Comparison of ENCODE assay signal across 8 mouse cellular contexts in genomic region chr8:4493686-4494440, GRCm38 (mm10). TPM values are rescaled to one million over a fixed set of nuclear protein-coding genes. Genes with fewer than 3 reads are reported as not detected.
DNase-seq lines count a peak whose midpoint lies in the region; ATAC-seq lines count a peak whose summit lies in the region.

No protein-coding gene starts in this region.

- no peaks in the 10 kb centered on the region for H3K27me3 ChIP-seq in embryonic facial prominence, embryonic 14.5 days (replicated peaks; ENCODE audit: control insufficient read depth, insufficient read depth, low read length)
- no peaks in the 10 kb centered on the region for H3K27me3 ChIP-seq in heart, embryonic 11.5 days (ENCODE audit: control insufficient read depth, insufficient read depth, low read length)
- H3K27me3 ChIP-seq in kidney, embryonic 16.5 days (ENCODE audit: insufficient read depth, low read length): no peaks in the 10 kb centered on the region
- no peaks in the 10 kb centered on the region for H3K27me3 ChIP-seq in limb, embryonic 15.5 days
- H3K27me3 ChIP-seq in midbrain, embryonic 15.5 days (replicated peaks): no peaks in the 10 kb centered on the region
- no peaks in the 10 kb centered on the region for H3K27me3 ChIP-seq in stomach, embryonic 15.5 days (replicated peaks)

- no peaks in the 10 kb centered on the region for H3K9me3 ChIP-seq in embryonic facial prominence, embryonic 14.5 days (ENCODE audit: control insufficient read depth, low read length)
- no peaks in the 10 kb centered on the region for H3K9me3 ChIP-seq in heart, embryonic 11.5 days (replicated peaks; ENCODE audit: control insufficient read depth, low read length)
- no peaks in the 10 kb centered on the region for H3K9me3 ChIP-seq in kidney, embryonic 16.5 days (ENCODE audit: low read length)
- H3K9me3 ChIP-seq in limb, embryonic 15.5 days: no peaks in the 10 kb centered on the region
- H3K9me3 ChIP-seq in midbrain, embryonic 15.5 days: no peaks in the 10 kb centered on the region
- no peaks in the 10 kb centered on the region for H3K9me3 ChIP-seq in stomach, embryonic 15.5 days

- H3K36me3 ChIP-seq in embryonic facial prominence, embryonic 14.5 days (ENCODE audit: control insufficient read depth, insufficient read depth, low read length): no peaks in the 10 kb centered on the region
- 0 out of 2 replicates have a peak, but pooled peaks cover 2% of the 10 kb centered on the region for H3K36me3 ChIP-seq in heart, embryonic 11.5 days (ENCODE audit: control insufficient read depth, insufficient read depth, low read length)
- no peaks in the 10 kb centered on the region for H3K36me3 ChIP-seq in kidney, embryonic 16.5 days (ENCODE audit: insufficient read depth, low read length)
- no peaks in the 10 kb centered on the region for H3K36me3 ChIP-seq in limb, embryonic 15.5 days
- no peaks in the 10 kb centered on the region for H3K36me3 ChIP-seq in midbrain, embryonic 15.5 days (replicated peaks)
- H3K36me3 ChIP-seq in stomach, embryonic 15.5 days: no peaks in the 10 kb centered on the region

- whole genome bisulfite sequencing in embryonic facial prominence, embryonic 14.5 days: 13% methylated on average over 21 of the region's 21 CpGs
- 8% methylated on average over 21 of the region's 21 CpGs for WGBS in heart, embryonic 11.5 days (ENCODE audit: insufficient replicate concordance)
- 11% methylated on average over 21 of the region's 21 CpGs for WGBS in kidney, embryonic 16.5 days
- WGBS in limb, embryonic 15.5 days: 12% methylated on average over 21 of the region's 21 CpGs
- WGBS in midbrain, embryonic 15.5 days: 7% methylated on average over 21 of the region's 21 CpGs
- 10% methylated on average over 21 of the region's 21 CpGs for WGBS in stomach, embryonic 15.5 days

- peak; percentile 30 to 33 for DNase-seq in thymus, adult 18-20 months
- no peak for DNase-seq in thymus, postnatal 0 days (ENCODE audit: low spot score)
- DNase-seq in embryonic facial prominence, embryonic 14.5 days (ENCODE audit: low spot score): peak; percentile 51

- 0 out of 2 replicates have a peak, but pooled peaks cover 5% of the 10 kb centered on the region for H3K4me1 ChIP-seq in embryonic facial prominence, embryonic 14.5 days (ENCODE audit: control insufficient read depth, insufficient read depth, low read length)
- peaks cover 19% of the 10 kb centered on the region for H3K4me1 ChIP-seq in heart, embryonic 11.5 days (ENCODE audit: control insufficient read depth, insufficient read depth, low read length)
- peaks cover 9% of the 10 kb centered on the region; the same call in 1 of the 2 replicates for H3K4me1 ChIP-seq in kidney, embryonic 16.5 days (ENCODE audit: insufficient read depth, low read length)
- peaks cover 20% of the 10 kb centered on the region for H3K4me1 ChIP-seq in limb, embryonic 15.5 days
- H3K4me1 ChIP-seq in midbrain, embryonic 15.5 days: peaks cover 27% of the 10 kb centered on the region
- peaks cover 6% of the 10 kb centered on the region for H3K4me1 ChIP-seq in stomach, embryonic 15.5 days

- ATAC-seq in embryonic facial prominence, embryonic 14.5 days (ENCODE audit: low read depth): peak; percentile 68
- ATAC-seq in heart, embryonic 11.5 days (replicated peaks; ENCODE audit: insufficient number of reproducible peaks, low FRiP score, low TSS enrichment): peak; percentile 48
- peak; percentile 25; the same call in 1 of the 2 replicates for ATAC-seq in kidney, embryonic 16.5 days (ENCODE audit: low FRiP score, low TSS enrichment)
- peak; percentile 30; the same call in 1 of the 2 replicates for ATAC-seq in limb, embryonic 15.5 days (ENCODE audit: insufficient number of reproducible peaks, low FRiP score, low TSS enrichment, low read depth)
- peak; percentile 74 for ATAC-seq in midbrain, embryonic 15.5 days (replicated peaks)
- ATAC-seq in stomach, embryonic 15.5 days (ENCODE audit: insufficient read depth, low FRiP score, low read depth): peak; percentile 23; the same call in 1 of the 2 replicates

- peak overlapping the region; percentile 45 for H3K4me3 ChIP-seq in embryonic facial prominence, embryonic 14.5 days (ENCODE audit: low read depth, low read length)
- H3K4me3 ChIP-seq in heart, embryonic 11.5 days (ENCODE audit: low read depth, low read length): peak overlapping the region; percentile 52
- peak overlapping the region; percentile 62 for H3K4me3 ChIP-seq in kidney, embryonic 16.5 days (ENCODE audit: low read length)
- peak overlapping the region; percentile 55 for H3K4me3 ChIP-seq in limb, embryonic 15.5 days
- H3K4me3 ChIP-seq in midbrain, embryonic 15.5 days: peak overlapping the region; percentile 59
- peak overlapping the region; percentile 66 for H3K4me3 ChIP-seq in stomach, embryonic 15.5 days (replicated peaks)

- peak overlapping the region; percentile 60 for H3K9ac ChIP-seq in embryonic facial prominence, embryonic 14.5 days (ENCODE audit: low read depth, low read length)
- H3K9ac ChIP-seq in heart, embryonic 11.5 days (ENCODE audit: low read depth, low read length): peak overlapping the region; percentile 62
- peak overlapping the region; percentile 76 for H3K9ac ChIP-seq in kidney, embryonic 16.5 days (replicated peaks; ENCODE audit: low read length)
- peak overlapping the region; percentile 51 for H3K9ac ChIP-seq in limb, embryonic 15.5 days
- H3K9ac ChIP-seq in midbrain, embryonic 15.5 days: peak overlapping the region; percentile 68
- peak overlapping the region; percentile 39 for H3K9ac ChIP-seq in stomach, embryonic 15.5 days

- peak overlapping the region; percentile 74 for H3K4me2 ChIP-seq in embryonic facial prominence, embryonic 14.5 days (ENCODE audit: low read depth, low read length)
- H3K4me2 ChIP-seq in heart, embryonic 11.5 days: peak overlapping the region; percentile 58
- peak overlapping the region; percentile 81 for H3K4me2 ChIP-seq in kidney, embryonic 16.5 days (replicated peaks; ENCODE audit: low read depth, low read length)
- H3K4me2 ChIP-seq in limb, embryonic 15.5 days: peak overlapping the region; percentile 79
- peak overlapping the region; percentile 74 for H3K4me2 ChIP-seq in midbrain, embryonic 15.5 days
- H3K4me2 ChIP-seq in stomach, embryonic 15.5 days: peak overlapping the region; percentile 77

- peak overlapping the region; percentile 54 for H3K27ac ChIP-seq in embryonic facial prominence, embryonic 14.5 days (replicated peaks; ENCODE audit: low read depth, low read length)
- peak overlapping the region; percentile 82 for H3K27ac ChIP-seq in heart, embryonic 11.5 days (ENCODE audit: low read depth, low read length)
- H3K27ac ChIP-seq in kidney, embryonic 16.5 days (ENCODE audit: low read length): peak overlapping the region; percentile 51
- peak overlapping the region; percentile 74 for H3K27ac ChIP-seq in limb, embryonic 15.5 days
- peak overlapping the region; percentile 79 for H3K27ac ChIP-seq in midbrain, embryonic 15.5 days
- H3K27ac ChIP-seq in stomach, embryonic 15.5 days: peak overlapping the region; percentile 84

RNA-seq across cellular contexts. Expression of gene Cers4, which starts 1.0 kb away (rescaled TPM):
- polyA plus RNA-seq in thymus, postnatal 0 days (2015; fragmentation: Nextera tagmentation; extraction: Ambion mirVana): 7.1 and 7.4 TPM in 2 replicates
- 17.3 and 27.8 TPM in 2 replicates for polyA plus RNA-seq in embryonic facial prominence, embryonic 14.5 days (2014; fragmentation: Nextera tagmentation; extraction: Ambion mirVana)
- 26.0 and 34.9 TPM in 2 replicates for polyA plus RNA-seq in heart, embryonic 11.5 days (2014; fragmentation: Nextera tagmentation; extraction: Ambion mirVana)
- 17.8 and 21.6 TPM in 2 replicates for polyA plus RNA-seq in kidney, embryonic 16.5 days (2015; fragmentation: Nextera tagmentation; extraction: Ambion mirVana)
- polyA plus RNA-seq in limb, embryonic 15.5 days (2015; fragmentation: Nextera tagmentation; extraction: Ambion mirVana): 14.7 and 15.3 TPM in 2 replicates
- polyA plus RNA-seq in midbrain, embryonic 15.5 days (2015; fragmentation: Nextera tagmentation; extraction: Ambion mirVana): 49.2 and 58.3 TPM in 2 replicates
- 28.6 and 28.7 TPM in 2 replicates for polyA plus RNA-seq in stomach, embryonic 15.5 days (2015; fragmentation: Nextera tagmentation; extraction: Ambion mirVana)

Comparison
In these comparisons a context has a peak if more than half of its experiments do, and no peak if none do; other contexts are left out.
1. ATAC-seq: peak in every context shown above with its lines; median percentile 74 in midbrain, embryonic 15.5 days; 68 in embryonic facial prominence, embryonic 14.5 days; 48 in heart, embryonic 11.5 days; 30 in limb, embryonic 15.5 days; 25 in kidney, embryonic 16.5 days; 23 in stomach, embryonic 15.5 days.